Mouse (Mus musculus) lung, embryonic 15.5 days (tissue): ENCODE measurements around the gene Adm2. TPM values are rescaled to one million over a fixed set of nuclear protein-coding genes. Genes with fewer than 3 reads are reported as not detected.

ENCODE experiments used
- ATAC-seq: fragments of 200-750 bp; cut with Nextera tagmentation; 2 replicates; pipeline ENCODE4 v1.8.0; 2017; ENCODE audit warnings: moderate number of reproducible peaks, borderline replicate concordance; ENCODE audit not compliant: low FRiP score, low TSS enrichment; ENCODE audit errors: extremely low read depth
- H3K27ac ChIP-seq: fragments of 300-500 bp; sonication (generic); 2 replicates; pipeline ENCODE4 v1.5.1; 2015; ENCODE audit warnings: moderate library complexity, mild to moderate bottlenecking, inconsistent platforms
- H3K27me3 ChIP-seq: fragments of 300-500 bp; sonication (generic); 2 replicates; pipeline ENCODE4 v1.6.1; 2015; ENCODE audit warnings: inconsistent platforms
- H3K36me3 ChIP-seq: fragments of 300-500 bp; sonication (generic); 2 replicates; pipeline ENCODE4 v1.6.1; 2015; ENCODE audit warnings: inconsistent platforms
- H3K4me1 ChIP-seq: fragments of 300-500 bp; sonication (generic); 2 replicates; pipeline ENCODE4 v1.6.1; 2015; ENCODE audit warnings: inconsistent platforms
- H3K4me2 ChIP-seq: fragments of 300-500 bp; sonication (generic); 2 replicates; pipeline ENCODE4 v1.6.1; 2015; ENCODE audit warnings: inconsistent platforms, mild to moderate bottlenecking, moderate library complexity
- H3K4me3 ChIP-seq: fragments of 300-500 bp; sonication (generic); 2 replicates; pipeline ENCODE4 v1.5.1; 2015; ENCODE audit warnings: mild to moderate bottlenecking, inconsistent platforms
- H3K9ac ChIP-seq: fragments of 300-500 bp; sonication (generic); 2 replicates; pipeline ENCODE4 v1.6.1; 2015; ENCODE audit warnings: inconsistent platforms
- H3K9me3 ChIP-seq: fragments of 300-500 bp; sonication (generic); 2 replicates; pipeline ENCODE4 v1.6.1; 2016; ENCODE audit warnings: inconsistent platforms
- WGBS: fragments of 180-500 bp; shearing (Covaris S2); methylation state at CpG from one replicate; pipeline ENCODE4 v1.1.7; 2015; 5-methylcytosine and 5-hydroxymethylcytosine counted together
- polyA plus RNA-seq: library from polyadenylated mRNA; unstranded; fragments of >200 nt; fragmentation: Nextera tagmentation; extraction: Ambion mirVana; gene quantifications from 2 replicates; pipeline ENCODE4 v1.2.1, GENCODE M21; 2015

Gene Adm2
- polyA plus RNA-seq, 1 experiment from 2014 or later, result 0.45 TPM

DNA sequence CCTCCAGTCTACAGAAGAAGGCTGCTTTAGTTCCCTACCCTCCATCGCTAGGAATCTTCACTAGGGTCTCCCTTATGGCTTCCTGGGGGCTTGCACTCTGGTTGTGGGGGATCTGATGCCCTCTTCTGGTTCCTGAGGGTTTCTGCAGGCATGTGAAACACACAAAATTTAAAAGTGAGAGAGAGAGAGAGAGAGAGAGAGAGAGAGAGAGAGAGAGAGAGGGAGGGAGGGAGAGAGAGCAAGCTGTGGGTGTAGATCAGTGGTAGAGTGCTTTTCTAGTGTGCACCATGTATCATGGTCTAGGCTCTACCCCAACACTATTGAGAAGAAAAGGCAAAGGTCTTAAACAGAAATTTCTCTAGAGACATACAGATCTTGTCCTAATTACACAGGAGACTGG lies 19.2 kb downstream of the Adm2 start:
- 46% methylated on average over 1 of the region's 1 CpGs for WGBS
- H3K4me2 ChIP-seq, result no peak overlapping the region
- no peaks in the 10 kb centered on the region for H3K36me3 ChIP-seq
- no peak for ATAC-seq
- H3K9me3 ChIP-seq, result no peaks in the 10 kb centered on the region
- H3K4me1 ChIP-seq, result no peaks in the 10 kb centered on the region
- no peak overlapping the region for H3K9ac ChIP-seq
- no peak overlapping the region for H3K4me3 ChIP-seq
- H3K27ac ChIP-seq, result no peak overlapping the region
- no peaks in the 10 kb centered on the region for H3K27me3 ChIP-seq

DNA sequence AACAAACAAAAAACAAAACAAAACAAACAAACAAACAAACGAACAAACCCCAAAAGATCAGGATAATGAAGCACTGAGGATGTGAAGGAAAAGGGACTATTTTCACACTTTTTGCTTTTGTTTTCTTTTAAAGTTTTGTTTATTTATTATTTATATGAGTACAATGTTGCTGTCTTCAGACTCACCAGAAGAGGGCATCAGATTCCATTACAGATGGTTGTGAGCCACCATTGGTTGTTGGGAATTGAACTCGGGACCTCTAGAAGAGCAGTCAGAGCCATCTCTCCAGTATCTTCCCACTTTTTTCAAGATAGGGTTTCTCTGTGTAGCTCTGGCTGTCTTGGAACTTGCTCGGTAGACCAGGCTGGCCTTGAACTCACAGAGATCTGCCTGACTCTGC lies 20.8 kb downstream of the Adm2 start:
- H3K27ac ChIP-seq, result no peak overlapping the region
- H3K4me2 ChIP-seq, result no peak overlapping the region
- no peak overlapping the region for H3K9ac ChIP-seq
- no peaks in the 10 kb centered on the region for H3K27me3 ChIP-seq
- no peaks in the 10 kb centered on the region for H3K9me3 ChIP-seq
- WGBS, result 88% methylated on average over 3 of the region's 3 CpGs
- H3K4me3 ChIP-seq, result no peak overlapping the region
- no peaks in the 10 kb centered on the region for H3K4me1 ChIP-seq
- H3K36me3 ChIP-seq, result no peaks in the 10 kb centered on the region
- no peak for ATAC-seq

DNA sequence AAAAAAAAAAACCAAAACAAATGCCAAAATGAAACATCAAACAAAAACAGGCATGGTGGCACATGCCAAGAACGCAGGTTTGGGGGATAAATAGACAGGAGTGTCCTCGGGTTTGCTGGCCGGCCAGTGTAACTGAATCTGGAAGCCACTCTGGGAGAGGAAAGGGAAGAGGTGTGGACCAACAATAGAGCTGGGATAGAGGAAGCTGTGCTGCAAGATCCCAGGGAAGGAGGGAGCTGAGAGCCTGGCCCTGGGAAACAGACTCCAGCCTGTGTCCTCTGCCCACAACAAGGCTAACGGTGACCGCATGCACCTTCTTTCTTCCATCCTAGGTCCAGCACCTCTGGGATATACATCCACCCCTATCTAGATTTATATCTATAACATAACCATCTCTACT lies 27.9 kb downstream of the Adm2 start:
- no peak for ATAC-seq
- Histone ChIP-seq H3K9me3 (no peaks in the 10 kb centered on the region), H3K4me1 (peaks cover 10% of the 10 kb centered on the region), H3K4me2 (no peak overlapping the region), H3K27me3 (no peaks in the 10 kb centered on the region), H3K9ac (no peak overlapping the region), H3K4me3 (no peak overlapping the region), H3K27ac (no peak overlapping the region), H3K36me3 (peaks cover 43% of the 10 kb centered on the region)
- 83% methylated on average over 5 of the region's 5 CpGs for WGBS

DNA sequence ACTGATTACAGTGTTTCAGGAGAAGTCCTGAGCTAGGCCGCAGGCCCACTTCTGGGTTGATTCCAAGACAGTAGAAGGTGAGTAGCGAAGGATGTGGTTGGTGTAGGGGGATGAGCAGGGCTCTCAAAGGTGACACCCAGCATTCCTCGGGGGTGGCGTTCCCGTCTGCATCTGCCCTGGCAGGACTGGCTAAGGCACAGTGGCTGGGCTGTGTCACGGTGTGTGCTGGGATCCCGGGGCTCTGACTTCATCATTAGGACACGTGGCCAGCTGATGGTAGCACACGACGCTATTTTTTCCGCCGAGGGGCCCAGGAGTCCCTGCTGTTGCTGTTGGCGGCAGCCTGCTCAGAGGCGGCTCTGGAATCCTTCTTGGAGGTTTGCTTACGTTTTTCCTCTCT lies 28.8 kb downstream of the Adm2 start:
- H3K4me2 ChIP-seq, result no peak overlapping the region
- WGBS, result 80% methylated on average over 15 of the region's 15 CpGs
- no peak for ATAC-seq
- no peak overlapping the region for H3K9ac ChIP-seq
- H3K36me3 ChIP-seq, result peaks cover 43% of the 10 kb centered on the region
- H3K4me3 ChIP-seq, result no peak overlapping the region
- H3K27ac ChIP-seq, result no peak overlapping the region
- no peaks in the 10 kb centered on the region for H3K9me3 ChIP-seq
- H3K4me1 ChIP-seq, result peaks cover 10% of the 10 kb centered on the region
- no peaks in the 10 kb centered on the region for H3K27me3 ChIP-seq

DNA sequence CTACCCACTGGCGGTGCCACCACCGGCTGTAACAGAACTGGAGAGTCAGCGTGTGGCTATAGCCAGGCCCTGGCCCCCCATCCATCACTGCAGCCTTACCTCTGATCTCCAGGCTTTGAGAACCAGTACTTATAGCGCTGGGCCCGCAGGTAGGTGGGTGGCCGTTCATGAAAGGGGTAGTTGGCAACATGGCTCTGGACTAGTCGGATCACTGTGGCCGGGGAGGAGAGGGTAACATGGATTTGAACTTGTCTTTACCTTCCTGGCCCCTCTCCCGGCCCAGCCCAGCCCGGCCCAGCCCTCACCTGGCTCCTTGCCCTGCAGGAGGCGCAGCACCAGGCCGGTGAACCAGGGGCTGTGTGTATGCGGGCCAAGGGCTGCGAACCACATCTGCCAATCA lies 29.5 kb downstream of the Adm2 start:
- Histone ChIP-seq H3K27me3 (no peaks in the 10 kb centered on the region), H3K4me2 (no peak overlapping the region), H3K4me3 (no peak overlapping the region), H3K27ac (no peak overlapping the region), H3K36me3 (peaks cover 43% of the 10 kb centered on the region), H3K9ac (no peak overlapping the region), H3K9me3 (no peaks in the 10 kb centered on the region), H3K4me1 (peaks cover 12% of the 10 kb centered on the region)
- 92% methylated on average over 14 of the region's 14 CpGs for WGBS
- no peak for ATAC-seq

DNA sequence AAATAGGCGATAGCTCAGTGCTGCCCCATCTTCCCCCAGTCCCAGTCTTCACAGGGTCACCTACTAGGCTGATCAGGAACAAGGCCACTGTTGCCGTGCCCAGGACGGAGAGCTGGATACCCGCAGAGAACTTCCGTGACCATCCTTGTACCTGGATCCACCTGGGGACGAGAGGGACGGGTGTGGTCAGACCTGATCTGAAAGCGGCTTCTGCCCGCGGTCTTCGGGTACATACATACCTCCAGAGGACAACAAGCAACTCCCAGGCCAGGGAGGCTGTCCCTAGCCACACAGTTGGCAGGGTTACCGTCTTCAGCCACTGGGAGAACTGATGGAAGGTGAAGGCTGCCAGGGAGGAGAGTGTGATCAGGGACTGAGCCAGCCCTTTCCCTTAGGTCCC lies 30.3 kb downstream of the Adm2 start:
- H3K9me3 ChIP-seq, result no peaks in the 10 kb centered on the region
- no peak overlapping the region for H3K4me2 ChIP-seq
- no peak for ATAC-seq
- H3K27me3 ChIP-seq, result no peaks in the 10 kb centered on the region
- H3K27ac ChIP-seq, result no peak overlapping the region
- no peak overlapping the region for H3K4me3 ChIP-seq
- no peak overlapping the region for H3K9ac ChIP-seq
- 94% methylated on average over 12 of the region's 12 CpGs for whole genome bisulfite sequencing
- H3K36me3 ChIP-seq, result peaks cover 43% of the 10 kb centered on the region
- peaks cover 19% of the 10 kb centered on the region for H3K4me1 ChIP-seq

DNA sequence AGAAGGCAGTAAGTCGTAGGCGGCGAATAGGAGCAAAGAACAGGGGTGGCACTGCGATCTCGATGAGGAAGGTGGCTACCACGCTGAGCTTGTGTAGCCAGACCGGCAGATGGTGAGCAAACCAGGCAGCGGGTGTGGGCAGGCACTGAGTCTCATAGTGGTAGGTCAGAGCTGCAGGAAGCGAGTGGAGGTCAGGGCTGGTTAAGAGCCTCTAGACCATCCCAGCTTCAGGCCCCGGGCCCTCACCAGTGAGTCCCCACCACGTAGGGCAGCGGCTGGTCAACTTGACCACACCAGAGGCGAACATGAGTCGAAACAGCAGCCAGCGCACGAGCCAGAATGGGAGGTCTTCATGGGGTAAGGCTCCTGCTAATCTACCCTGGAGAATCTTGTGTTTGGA lies 31.3 kb downstream of the Adm2 start:
- Histone ChIP-seq H3K4me2 (peak overlapping the region; percentile 77; the same call in 1 of the 2 replicates), H3K9me3 (no peaks in the 10 kb centered on the region), H3K27ac (no peak overlapping the region), H3K4me1 (peaks cover 27% of the 10 kb centered on the region), H3K4me3 (no peak overlapping the region), H3K9ac (peak overlapping the region; percentile 91; the same call in 1 of the 2 replicates), H3K36me3 (peaks cover 48% of the 10 kb centered on the region), H3K27me3 (no peaks in the 10 kb centered on the region)
- WGBS, result 93% methylated on average over 16 of the region's 16 CpGs
- ATAC-seq, result no peak

DNA sequence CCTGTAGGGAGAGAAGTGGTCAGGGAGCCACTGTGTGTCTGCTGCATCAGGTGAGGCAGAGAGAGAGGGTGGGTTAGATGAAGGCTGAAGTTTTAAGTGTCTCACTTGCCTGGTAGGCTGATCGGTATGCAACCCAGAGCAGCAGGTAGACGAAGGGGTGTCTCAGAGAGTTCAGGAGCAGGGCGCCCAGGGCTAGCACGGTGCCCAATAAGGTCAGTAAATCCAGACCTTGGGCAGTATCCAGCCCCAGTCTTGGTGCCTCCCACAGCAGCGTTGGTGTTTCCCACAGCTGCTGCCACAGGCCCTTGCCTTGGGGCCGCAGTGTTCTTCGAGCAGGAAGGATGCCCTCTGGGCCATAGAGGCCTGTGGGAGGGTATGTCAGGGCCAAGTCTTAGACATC lies 31.9 kb downstream of the Adm2 start:
- WGBS, result 70% methylated on average over 7 of the region's 7 CpGs

DNA sequence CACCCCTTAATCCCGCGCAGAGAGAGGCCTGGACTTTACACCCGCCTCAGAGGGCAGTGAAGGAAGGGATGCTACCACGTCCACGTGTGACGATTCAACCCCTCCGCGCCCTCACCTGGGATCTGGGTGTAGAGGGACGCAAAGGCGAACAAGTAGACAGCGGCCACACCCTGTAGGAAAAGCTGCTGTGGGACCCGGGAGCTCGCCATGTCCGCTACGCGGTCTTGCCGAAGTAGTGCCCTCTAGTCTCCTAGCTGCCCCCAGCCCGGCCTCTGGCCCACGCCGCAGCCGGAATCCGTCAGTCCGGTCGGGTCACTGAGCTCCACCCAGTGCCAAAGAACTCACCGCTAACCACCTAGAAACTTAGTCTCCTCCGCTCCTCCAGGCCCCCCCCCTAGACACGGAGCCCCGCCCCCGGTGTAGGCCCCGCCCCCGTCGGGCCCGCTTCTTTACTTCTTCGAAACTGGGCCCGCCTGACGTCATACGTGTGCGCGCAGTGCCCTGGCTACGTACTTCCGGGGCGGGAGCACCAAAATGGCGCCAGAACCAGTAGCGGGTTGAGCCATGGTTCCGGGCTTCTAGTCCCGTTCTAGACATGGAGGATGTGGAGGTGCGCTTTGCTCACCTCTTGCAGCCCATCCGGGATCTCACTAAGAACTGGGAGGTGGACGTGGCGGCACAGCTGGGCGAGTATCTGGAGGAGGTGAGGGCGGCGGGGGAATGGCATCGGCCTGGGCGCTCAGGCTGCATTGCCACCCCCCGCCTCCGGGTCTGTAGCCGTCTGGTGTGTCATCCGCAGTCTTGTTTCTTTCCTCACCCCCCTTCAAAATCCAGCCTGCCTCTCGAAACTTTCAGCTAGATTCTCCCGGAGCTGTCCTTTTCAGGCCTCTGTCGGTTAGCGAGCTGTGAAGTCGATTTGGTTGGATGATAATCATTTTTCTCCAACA lies 33.0 kb downstream of the Adm2 start, which contains the start of the genes Lmf2 and Ncaph2:
Gene Lmf2 (minus strand): TSS at position 419 of the 947 bp plus-strand sequence.
Gene Ncaph2 (plus strand): TSS at position 479 of the 947 bp plus-strand sequence.
- Histone ChIP-seq H3K9me3 (no peaks in the 10 kb centered on the region), H3K27ac (peak within 1 kb of the TSS; percentile 91), H3K9ac (peak within 1 kb of the TSS; percentile 91), H3K4me3 (peak within 1 kb of the TSS; percentile 81), H3K36me3 (peaks cover 48% of the 10 kb centered on the region), H3K4me1 (peaks cover 31% of the 10 kb centered on the region), H3K4me2 (peak within 1 kb of the TSS; percentile 77), H3K27me3 (no peaks in the 10 kb centered on the region)
- ATAC-seq, result peak; percentile 91
- under 1% methylated on average over 63 of the region's 64 CpGs for WGBS

More for the DNA sequence above, 31.9 kb downstream of the Adm2 start:
- Histone ChIP-seq H3K4me1 (peaks cover 31% of the 10 kb centered on the region), H3K4me2 (peak overlapping the region; percentile 77), H3K36me3 (peaks cover 50% of the 10 kb centered on the region), H3K9ac (peak overlapping the region; percentile 91), H3K27ac (no peak overlapping the region), H3K9me3 (no peaks in the 10 kb centered on the region), H3K4me3 (peak overlapping the region; percentile 81), H3K27me3 (no peaks in the 10 kb centered on the region)
- ATAC-seq, result no peak

DNA sequence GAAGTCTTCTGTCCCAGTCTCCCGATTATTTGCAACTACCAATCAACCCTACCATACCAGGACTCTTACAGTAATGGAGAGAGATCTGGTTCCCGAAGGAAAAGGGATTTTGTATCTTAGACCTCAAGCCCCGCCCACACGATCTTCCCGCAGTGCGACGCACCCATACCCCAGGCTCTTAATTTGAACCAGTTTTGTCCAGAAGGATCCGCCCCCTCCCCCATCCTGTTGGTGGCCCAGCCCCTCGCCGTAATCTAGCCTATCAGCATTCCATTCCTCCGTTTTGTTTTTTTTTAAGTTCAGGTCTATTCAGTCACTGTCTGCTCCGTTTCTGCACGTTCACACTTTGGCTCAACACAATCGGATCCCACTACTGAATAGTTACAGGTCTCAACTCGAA lies 33.9 kb downstream of the Adm2 start:
- H3K9me3 ChIP-seq, result no peaks in the 10 kb centered on the region

DNA sequence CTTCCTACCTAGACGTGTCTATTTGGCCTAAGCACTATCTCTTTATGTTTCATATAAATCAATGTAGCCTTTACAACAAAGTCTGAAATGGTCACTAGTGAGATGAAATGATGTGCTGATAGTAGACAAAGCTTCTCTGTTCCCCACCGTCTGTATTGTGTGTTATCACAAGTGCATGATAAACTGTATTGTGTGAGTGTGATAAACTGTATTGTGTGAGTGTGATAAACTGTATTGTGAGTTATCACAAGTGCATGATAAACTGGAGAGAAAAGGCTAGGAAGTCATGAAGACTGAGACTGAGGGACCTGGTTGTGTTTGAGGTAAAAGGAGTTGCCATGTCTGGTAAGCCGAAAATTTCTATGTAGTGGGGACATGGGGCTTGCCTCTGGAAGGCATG lies 36.3 kb downstream of the Adm2 start:
- H3K9me3 ChIP-seq, result no peaks in the 10 kb centered on the region
- WGBS, result 73% methylated on average over 3 of the region's 3 CpGs
- H3K27ac ChIP-seq, result no peak overlapping the region
- peaks cover 49% of the 10 kb centered on the region for H3K36me3 ChIP-seq
- peaks cover 31% of the 10 kb centered on the region for H3K4me1 ChIP-seq
- no peaks in the 10 kb centered on the region for H3K27me3 ChIP-seq
- H3K4me2 ChIP-seq, result no peak overlapping the region
- ATAC-seq, result no peak
- H3K4me3 ChIP-seq, result no peak overlapping the region
- H3K9ac ChIP-seq, result no peak overlapping the region

More for the DNA sequence above, 33.9 kb downstream of the Adm2 start:
- H3K27ac ChIP-seq, result peak overlapping the region; percentile 91
- WGBS, result under 1% methylated on average over 15 of the region's 15 CpGs
- ATAC-seq, result peak; percentile 66; the same call in 1 of the 2 replicates
- H3K4me2 ChIP-seq, result peak overlapping the region; percentile 55
- no peaks in the 10 kb centered on the region for H3K27me3 ChIP-seq
- peaks cover 31% of the 10 kb centered on the region for H3K4me1 ChIP-seq
- peak overlapping the region; percentile 91 for H3K9ac ChIP-seq
- H3K4me3 ChIP-seq, result peak overlapping the region; percentile 81
- peaks cover 48% of the 10 kb centered on the region for H3K36me3 ChIP-seq

DNA sequence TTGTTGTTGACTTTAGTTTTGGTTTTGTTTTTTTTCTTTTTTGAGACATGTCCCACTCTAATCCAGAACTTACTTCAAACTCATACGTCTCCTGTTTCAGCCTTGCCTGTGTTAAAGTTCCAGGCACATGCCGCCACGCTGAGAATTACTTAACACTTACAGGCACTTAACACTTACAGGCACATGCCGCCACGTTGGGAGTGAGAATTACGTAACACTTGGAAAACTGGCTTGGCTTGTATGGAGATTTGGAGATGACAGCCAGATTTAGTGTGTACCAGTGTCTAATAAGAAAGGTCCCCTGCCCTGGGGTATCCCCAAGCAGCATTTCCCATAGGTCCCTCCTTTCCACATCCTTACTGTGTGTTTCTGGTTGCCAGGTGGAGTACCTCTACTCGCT lies 40.5 kb downstream of the Adm2 start:
- Histone ChIP-seq H3K4me3 (no peak overlapping the region), H3K36me3 (peaks cover 87% of the 10 kb centered on the region), H3K27ac (no peak overlapping the region), H3K9me3 (no peaks in the 10 kb centered on the region), H3K9ac (no peak overlapping the region), H3K27me3 (no peaks in the 10 kb centered on the region), H3K4me2 (no peak overlapping the region), H3K4me1 (peaks cover 10% of the 10 kb centered on the region; the same call in 1 of the 2 replicates)
- ATAC-seq, result no peak
- WGBS, result 71% methylated on average over 7 of the region's 7 CpGs
